In genomic region chr9:110379361-110379760, GRCm38 (mm10) we compare ENCODE assay signal across 22 mouse cellular contexts. TPM values are rescaled to one million over a fixed set of nuclear protein-coding genes. Genes with fewer than 3 reads are reported as not detected.
DNase-seq lines count a peak whose midpoint lies in the region; ATAC-seq lines count a peak whose summit lies in the region.
"Had no signal": no experiment of that assay in that cellular context is flagged by ENCODE, and none has a peak within 500 bp of the region (broad histone marks: within the 10 kb centered on the region; RNA-seq: fewer than 3 reads in every experiment).

No protein-coding gene starts in this region.

- H3K4me2 ChIP-seq in midbrain, embryonic 13.5 days (replicated peaks) = no peak overlapping the region

- H3K36me3 ChIP-seq in midbrain, embryonic 13.5 days = peaks cover 87% of the 10 kb centered on the region
- peaks cover 98% of the 10 kb centered on the region for H3K36me3 ChIP-seq in midbrain, embryonic 10.5 days

- no peak overlapping the region for H3K4me3 ChIP-seq in midbrain, embryonic 13.5 days (replicated peaks)
- no peak overlapping the region for H3K4me3 ChIP-seq in midbrain, embryonic 10.5 days

- no peaks in the 10 kb centered on the region for H3K4me1 ChIP-seq in midbrain, embryonic 13.5 days (replicated peaks)
- H3K4me1 ChIP-seq in midbrain, embryonic 10.5 days = peaks cover 6% of the 10 kb centered on the region; the same call in 1 of the 2 replicates

- WGBS in midbrain, embryonic 13.5 days = 97% methylated on average over 8 of the region's 8 CpGs
- 95% methylated on average over 8 of the region's 8 CpGs for WGBS in midbrain, embryonic 10.5 days

- no peak for ATAC-seq in midbrain, embryonic 13.5 days
- ATAC-seq: activated CD4-positive, CD25-positive, alpha-beta regulatory T cell, adult 4 months; CD4-positive, CD25-positive, alpha-beta regulatory T cell, adult 4 months; Patski had no signal

- H3K9ac ChIP-seq in midbrain, embryonic 13.5 days (replicated peaks) = 0 out of 2 replicates have a peak overlapping the region, but pooled peaks have one; percentile 10

- H3K27ac ChIP-seq in midbrain, embryonic 13.5 days = no peak overlapping the region
- no peak overlapping the region for H3K27ac ChIP-seq in midbrain, embryonic 10.5 days (replicated peaks)

- H3K27me3 ChIP-seq in midbrain, embryonic 13.5 days = no peaks in the 10 kb centered on the region
- no peaks in the 10 kb centered on the region for H3K27me3 ChIP-seq in midbrain, embryonic 10.5 days (ENCODE audit: low read depth, poor library complexity, severe bottlenecking)
- H3K27me3 ChIP-seq: CH12.LX, Patski had no signal

- peak; percentile 91 for DNase-seq in heart, adult 11 months
- no peak for DNase-seq in heart, postnatal 4 days
- DNase-seq in midbrain, embryonic 10.5 days (ENCODE audit: low spot score) = no peak
- DNase-seq: adrenal gland, adult 2 months; adrenal gland, adult 8-10 months; adrenal gland, postnatal 10 days; adrenal gland, postnatal 14 days; adrenal gland, postnatal 25 days; adrenal gland, postnatal 36 days; B cell, adult 2 months; cerebellum, adult 11 months; cerebellum, adult 11-12 months; cerebellum, adult 18-20 months had no signal

- H3K9me3 ChIP-seq in midbrain, embryonic 13.5 days = no peaks in the 10 kb centered on the region
- H3K9me3 ChIP-seq in midbrain, embryonic 10.5 days (replicated peaks) = no peaks in the 10 kb centered on the region
- H3K9me3 ChIP-seq: G1E had no signal

RNA-seq across cellular contexts. Expression of gene Ptpn23, which starts 28.7 kb away (rescaled TPM):
- total RNA-seq in heart, postnatal 4 days (2021) = 10 to 100 TPM; 32.4 to 33.7 TPM
- 21.6 and 25.7 TPM in 2 replicates for polyA plus RNA-seq in midbrain, embryonic 13.5 days (2015; fragmentation: Nextera tagmentation; extraction: Ambion mirVana)
- polyA plus RNA-seq in midbrain, embryonic 10.5 days (2016; fragmentation: Nextera tagmentation; extraction: Ambion mirVana) = 14.2 and 16.6 TPM in 2 replicates

RNA-seq across cellular contexts. Expression of gene Ngp, which starts 40.2 kb away (rescaled TPM):
- 1 to 10 TPM; 1.8 to 3.2 TPM for total RNA-seq in heart, postnatal 4 days (2021)
- polyA plus RNA-seq in midbrain, embryonic 13.5 days (2015; fragmentation: Nextera tagmentation; extraction: Ambion mirVana) = 0.43 and 1.3 TPM in 2 replicates
- polyA plus RNA-seq in midbrain, embryonic 10.5 days (2016; fragmentation: Nextera tagmentation; extraction: Ambion mirVana) = 0.12 TPM in 1 of 2 replicates, not detected in the other
- total RNA-seq: adrenal gland, adult 18-20 months; adrenal gland, adult 8-10 months; adrenal gland, postnatal 25 days; adrenal gland, postnatal 36 days; CH12.LX; ES-E14; MEL had no signal
- polyA plus RNA-seq: activated CD4-positive, CD25-positive, alpha-beta regulatory T cell, adult 4 months; adrenal gland, adult 2 months; CD4-positive, CD25-positive, alpha-beta regulatory T cell, adult 4 months; Patski had no signal

RNA-seq across cellular contexts. Expression of gene Scap, which starts 46.3 kb away (rescaled TPM):
- 10 to 100 TPM; 30.5 to 34.0 TPM for total RNA-seq in heart, postnatal 4 days (2021)
- 40.6 and 41.9 TPM in 2 replicates for polyA plus RNA-seq in midbrain, embryonic 13.5 days (2015; fragmentation: Nextera tagmentation; extraction: Ambion mirVana)
- polyA plus RNA-seq in midbrain, embryonic 10.5 days (2016; fragmentation: Nextera tagmentation; extraction: Ambion mirVana) = 38.7 and 40.3 TPM in 2 replicates
